Mouse (Mus musculus) lung, embryonic 15.5 days (tissue): ENCODE results near the gene Gm2000. TPM values are rescaled to one million over a fixed set of nuclear protein-coding genes. Genes with fewer than 3 reads are reported as not detected.

Source experiments
- ATAC-seq: fragments of 200-750 bp; cut with Nextera tagmentation; 2 replicates; pipeline ENCODE4 v1.8.0; 2017; ENCODE audit warnings: moderate number of reproducible peaks, borderline replicate concordance; ENCODE audit not compliant: low FRiP score, low TSS enrichment; ENCODE audit errors: extremely low read depth
- H3K27ac ChIP-seq: fragments of 300-500 bp; sonication (generic); 2 replicates; pipeline ENCODE4 v1.5.1; 2015; ENCODE audit warnings: moderate library complexity, mild to moderate bottlenecking, inconsistent platforms
- H3K27me3 ChIP-seq: fragments of 300-500 bp; sonication (generic); 2 replicates; pipeline ENCODE4 v1.6.1; 2015; ENCODE audit warnings: inconsistent platforms
- H3K36me3 ChIP-seq: fragments of 300-500 bp; sonication (generic); 2 replicates; pipeline ENCODE4 v1.6.1; 2015; ENCODE audit warnings: inconsistent platforms
- H3K4me1 ChIP-seq: fragments of 300-500 bp; sonication (generic); 2 replicates; pipeline ENCODE4 v1.6.1; 2015; ENCODE audit warnings: inconsistent platforms
- H3K4me2 ChIP-seq: fragments of 300-500 bp; sonication (generic); 2 replicates; pipeline ENCODE4 v1.6.1; 2015; ENCODE audit warnings: inconsistent platforms, mild to moderate bottlenecking, moderate library complexity
- H3K4me3 ChIP-seq: fragments of 300-500 bp; sonication (generic); 2 replicates; pipeline ENCODE4 v1.5.1; 2015; ENCODE audit warnings: mild to moderate bottlenecking, inconsistent platforms
- H3K9ac ChIP-seq: fragments of 300-500 bp; sonication (generic); 2 replicates; pipeline ENCODE4 v1.6.1; 2015; ENCODE audit warnings: inconsistent platforms
- H3K9me3 ChIP-seq: fragments of 300-500 bp; sonication (generic); 2 replicates; pipeline ENCODE4 v1.6.1; 2016; ENCODE audit warnings: inconsistent platforms
- WGBS: fragments of 180-500 bp; shearing (Covaris S2); methylation state at CpG from one replicate; pipeline ENCODE4 v1.1.7; 2015; 5-methylcytosine and 5-hydroxymethylcytosine counted together
- polyA plus RNA-seq: library from polyadenylated mRNA; unstranded; fragments of >200 nt; fragmentation: Nextera tagmentation; extraction: Ambion mirVana; gene quantifications from 2 replicates; pipeline ENCODE4 v1.2.1, GENCODE M21; 2015

Gene Gm2000
- polyA plus RNA-seq, 1 experiment from 2014 or later, result 783 TPM

- Histone ChIP-seq H3K9ac (no peak overlapping the region), H3K9me3 (no peaks in the 10 kb centered on the region), H3K4me2 (no peak overlapping the region), H3K27me3 (no peaks in the 10 kb centered on the region), H3K4me1 (no peaks in the 10 kb centered on the region), H3K4me3 (no peak overlapping the region), H3K36me3 (no peaks in the 10 kb centered on the region), H3K27ac (no peak overlapping the region)
- 46% methylated on average over 2 of the region's 2 CpGs for WGBS
- ATAC-seq, result no peak
These were observed 36.7 kb downstream of the Gm2000 start for GRCm38 (mm10) chr1:156402491-156402890.

GRCm38 (mm10) chr1:156403251-156403650 lies 37.4 kb downstream of the Gm2000 start:
- H3K36me3 ChIP-seq, result no peaks in the 10 kb centered on the region
- no peaks in the 10 kb centered on the region for H3K9me3 ChIP-seq
- ATAC-seq, result no peak; the same call in 1 of the 2 replicates
- no peaks in the 10 kb centered on the region for H3K4me1 ChIP-seq
- WGBS, result 44% methylated on average over 10 of the region's 10 CpGs
- no peak overlapping the region for H3K4me2 ChIP-seq
- no peak overlapping the region for H3K27ac ChIP-seq
- no peaks in the 10 kb centered on the region for H3K27me3 ChIP-seq
- H3K4me3 ChIP-seq, result no peak overlapping the region
- no peak overlapping the region for H3K9ac ChIP-seq

GRCm38 (mm10) chr1:156408004-156408403 lies 42.2 kb downstream of the Gm2000 start:
- no peaks in the 10 kb centered on the region for H3K27me3 ChIP-seq
- no peak overlapping the region for H3K27ac ChIP-seq
- 37% methylated on average over 3 of the region's 3 CpGs for WGBS
- no peaks in the 10 kb centered on the region for H3K4me1 ChIP-seq
- H3K9ac ChIP-seq, result no peak overlapping the region
- ATAC-seq, result peak; percentile 35; the same call in 1 of the 2 replicates
- H3K9me3 ChIP-seq, result no peaks in the 10 kb centered on the region
- no peak overlapping the region for H3K4me3 ChIP-seq
- no peaks in the 10 kb centered on the region for H3K36me3 ChIP-seq
- no peak overlapping the region for H3K4me2 ChIP-seq

GRCm38 (mm10) chr1:156408521-156408920 lies 42.7 kb downstream of the Gm2000 start:
- no peak for ATAC-seq
- H3K9ac ChIP-seq, result no peak overlapping the region
- no peaks in the 10 kb centered on the region for H3K27me3 ChIP-seq
- H3K27ac ChIP-seq, result no peak overlapping the region
- no peaks in the 10 kb centered on the region for H3K36me3 ChIP-seq
- H3K4me3 ChIP-seq, result no peak overlapping the region
- no peaks in the 10 kb centered on the region for H3K4me1 ChIP-seq
- 56% methylated on average over 4 of the region's 4 CpGs for WGBS
- no peak overlapping the region for H3K4me2 ChIP-seq
- H3K9me3 ChIP-seq, result no peaks in the 10 kb centered on the region

Other genes starting within 250 kb of the Gm2000 start
- 0.78 and 0.89 TPM in 2 replicates for gene Fam163a, start 161.0 kb upstream of the Gm2000 start, polyA plus RNA-seq
- 0.96 TPM in 2 replicates for gene Tdrd5, start 62.4 kb upstream of the Gm2000 start, polyA plus RNA-seq
- 0.16 TPM in 1 of 2 replicates, not detected in the other for gene Nphs2, start 55.3 kb upstream of the Gm2000 start, polyA plus RNA-seq
- 0.10 and 0.42 TPM in 2 replicates for gene Axdnd1, start 55.1 kb downstream of the Gm2000 start, polyA plus RNA-seq
- 35.7 and 37.0 TPM in 2 replicates for gene Soat1, start 108.3 kb downstream of the Gm2000 start, polyA plus RNA-seq
- gene Gm10031, start 158.0 kb downstream of the Gm2000 start, polyA plus RNA-seq, result 0.25 and 0.27 TPM in 2 replicates
- 3.2 and 3.9 TPM in 2 replicates for gene Abl2, start 192.7 kb downstream of the Gm2000 start, polyA plus RNA-seq